Mouse (Mus musculus) kidney, adult 2 months (tissue): ENCODE data around the gene Dydc2.

Source experiments
- CTCF ChIP-seq: fragments of 200-500 bp; conservative IDR thresholded peaks from 2 replicates; pipeline ENCODE4 v1.5.1; 2011; ENCODE audit warnings: low read depth, mild to moderate bottlenecking, control low read depth, low read length, moderate library complexity, mixed read lengths; ENCODE audit not compliant: insufficient read depth, insufficient read length
- POLR2A ChIP-seq: fragments of 200-500 bp; IDR thresholded peaks from one replicate; pipeline ENCODE4 v1.6.1; 2011; ENCODE audit warnings: low read depth, low read length, control low read depth

GRCm38 (mm10) chr14:41070343-41070742 is 1.3 kb upstream of the Dydc2 start:
- TF ChIP-seq CTCF, result no peak
- TF ChIP-seq POLR2A, result no peak
